Mouse (Mus musculus): Measurements from ENCODE around the gene Rabac1. TPM values are rescaled to one million over a fixed set of nuclear protein-coding genes. Genes with fewer than 3 reads are reported as not detected.

The Rabac1 gene
- polyA plus RNA-seq, 3 experiments from 2014 or later: 119 to 244 (median 236) TPM

Other genes starting within 250 kb of the Rabac1 start
- not detected for gene Gm4763, start 245.8 kb downstream of the Rabac1 start, polyA plus RNA-seq (2017; shearing (Covaris generic))
- not detected for gene Cd177, start 212.4 kb downstream of the Rabac1 start, polyA plus RNA-seq (2017; shearing (Covaris generic))
- not detected for gene Ceacam10, start 195.5 kb downstream of the Rabac1 start, polyA plus RNA-seq (2017; shearing (Covaris generic))
- gene Gm9844, start 110.5 kb downstream of the Rabac1 start, polyA plus RNA-seq (2017; shearing (Covaris generic)): 10 to 100 TPM; 14.1 to 61.2 (median 46.0) TPM
- not detected for gene Lypd4, start 102.8 kb downstream of the Rabac1 start, polyA plus RNA-seq (2017; shearing (Covaris generic))
- gene Dmrtc2, start 102.7 kb downstream of the Rabac1 start, polyA plus RNA-seq (2017; shearing (Covaris generic)): not detected
- gene Rps19, start 88.4 kb downstream of the Rabac1 start, polyA plus RNA-seq (2017; shearing (Covaris generic)): over 10,000 TPM in 2 of 3 experiments, 1,000 to 10,000 TPM in 1; 7,402 to 12,964 (median 12,716) TPM
- gene Cd79a, start 75.4 kb downstream of the Rabac1 start, polyA plus RNA-seq (2017; shearing (Covaris generic)): 10 to 100 TPM in 2 of 3 experiments, 1 to 10 TPM in 1; 2.2 to 13.5 (median 10.8) TPM
- 100 to 1,000 TPM; 112 to 198 (median 176) TPM for gene Arhgef1, start 69.8 kb downstream of the Rabac1 start, polyA plus RNA-seq (2017; shearing (Covaris generic))
- not detected for gene Gm4881, start 28.3 kb downstream of the Rabac1 start, polyA plus RNA-seq (2017; shearing (Covaris generic))
- gene Atp1a3, start 33.2 kb upstream of the Rabac1 start, polyA plus RNA-seq (2017; shearing (Covaris generic)): 1 to 10 TPM in 2 of 3 experiments, under 1 TPM in 1; 0.62 to 3.6 (median 3.4) TPM
- gene Grik5, start 99.6 kb upstream of the Rabac1 start, polyA plus RNA-seq (2017; shearing (Covaris generic)): 1 to 10 TPM; 3.1 to 4.9 (median 3.2) TPM
- 10 to 100 TPM in 2 of 3 experiments, 1 to 10 TPM in 1; 8.9 to 11.3 (median 11.3) TPM for gene Zfp574, start 99.8 kb upstream of the Rabac1 start, polyA plus RNA-seq (2017; shearing (Covaris generic))
- gene Pou2f2, start 207.0 kb upstream of the Rabac1 start, polyA plus RNA-seq (2017; shearing (Covaris generic)): 10 to 100 TPM; 18.1 to 32.0 (median 30.0) TPM
- gene Dedd2, start 247.9 kb upstream of the Rabac1 start, polyA plus RNA-seq (2017; shearing (Covaris generic)): 10 to 100 TPM; 24.6 to 26.2 (median 25.0) TPM
- 1 to 10 TPM; 2.2 to 4.0 (median 2.5) TPM for gene Zfp526, start 248.7 kb upstream of the Rabac1 start, polyA plus RNA-seq (2017; shearing (Covaris generic))

Data from inflammation-experienced regulatory T-cells, adult 6 months (primary cell).